Mouse (Mus musculus) bone marrow macrophage, adult 2 months (primary cell): ENCODE data around the gene Gja5. TPM values are rescaled to one million over a fixed set of nuclear protein-coding genes. Genes with fewer than 3 reads are reported as not detected.
A peak's percentile ranks its signal among the peaks of the same experiment; 100 is the strongest.

Experiments
- H3K27ac ChIP-seq: 2 replicates; pipeline ENCODE4 v1.5.1; 2012; ENCODE audit warnings: low read depth, low read length; ENCODE audit not compliant: insufficient read depth
- H3K4me1 ChIP-seq: 2 replicates; pipeline ENCODE4 v1.6.1; 2012; ENCODE audit warnings: low read length; ENCODE audit not compliant: control insufficient read depth, insufficient read depth
- H3K4me3 ChIP-seq: 2 replicates; pipeline ENCODE4 v1.5.1; 2012; ENCODE audit warnings: mild to moderate bottlenecking, low read length, moderate library complexity; ENCODE audit not compliant: insufficient read depth
- CTCF ChIP-seq: IDR thresholded peaks from 2 replicates; pipeline ENCODE4 v1.5.1; 2012; ENCODE audit warnings: low read depth, mild to moderate bottlenecking, low read length, moderate library complexity
- POLR2A ChIP-seq: IDR thresholded peaks from 2 replicates; pipeline ENCODE4 v1.6.1; 2012; ENCODE audit warnings: mild to moderate bottlenecking, low read depth, low read length, borderline replicate concordance
- polyA plus RNA-seq: library from polyadenylated mRNA; stranded (reverse); fragments of >200 nt; gene quantifications from 2 replicates; pipeline ENCODE4 v1.2.4, GENCODE M21; 2012; ENCODE audit not compliant: missing spikeins, insufficient read depth, insufficient read length

Gene Gja5
- polyA plus RNA-seq, 1 experiment, result not detected

DNA sequence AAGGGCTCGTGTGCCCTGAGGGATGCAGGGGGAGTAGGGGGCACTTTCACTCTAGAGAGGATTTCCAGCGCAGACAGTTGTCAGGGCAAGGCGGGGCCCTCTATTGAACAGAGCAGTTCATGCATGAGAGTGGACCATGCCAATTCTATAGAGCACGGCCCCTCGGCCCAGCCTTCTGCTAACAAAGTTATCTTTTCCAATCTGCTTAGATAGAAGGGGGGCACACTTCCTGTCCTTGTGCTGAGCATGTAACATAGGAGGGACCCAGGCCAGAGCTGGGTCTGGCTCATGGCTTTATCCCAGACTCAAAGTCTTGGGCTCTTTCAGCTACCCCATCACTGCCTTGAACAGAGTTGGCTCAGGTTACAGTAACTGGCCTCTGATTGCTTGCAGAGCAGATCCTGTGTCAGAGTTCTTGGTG is 26.8 kb downstream of the Gja5 start:
- Histone ChIP-seq H3K27ac (no peak overlapping the region), H3K4me3 (no peak overlapping the region), H3K4me1 (no peaks in the 10 kb centered on the region)
- no peak for TF ChIP-seq POLR2A
- no peak for TF ChIP-seq CTCF

DNA sequence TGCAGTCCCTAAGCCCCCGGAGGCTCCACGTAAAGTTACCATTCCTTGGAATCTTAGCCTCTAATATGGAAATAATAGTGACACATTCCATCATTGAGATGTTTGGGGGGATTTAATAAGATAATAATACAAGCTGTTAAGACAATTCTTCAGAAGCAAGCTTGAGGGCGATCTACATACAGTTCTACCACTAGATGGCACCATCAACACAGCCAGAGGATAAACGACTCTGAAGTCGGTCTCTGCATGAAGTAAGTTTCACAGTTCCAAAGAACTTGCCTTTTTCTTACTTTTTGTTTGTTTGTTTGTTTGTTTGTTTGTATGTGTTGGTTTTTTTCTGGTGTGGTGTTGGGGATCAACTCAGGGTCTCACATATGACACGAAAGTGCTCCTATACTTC is 31.7 kb downstream of the Gja5 start:
- Histone ChIP-seq H3K4me3 (no peak overlapping the region), H3K4me1 (no peaks in the 10 kb centered on the region), H3K27ac (no peak overlapping the region)
- no peak for TF ChIP-seq CTCF
- no peak for TF ChIP-seq POLR2A

DNA sequence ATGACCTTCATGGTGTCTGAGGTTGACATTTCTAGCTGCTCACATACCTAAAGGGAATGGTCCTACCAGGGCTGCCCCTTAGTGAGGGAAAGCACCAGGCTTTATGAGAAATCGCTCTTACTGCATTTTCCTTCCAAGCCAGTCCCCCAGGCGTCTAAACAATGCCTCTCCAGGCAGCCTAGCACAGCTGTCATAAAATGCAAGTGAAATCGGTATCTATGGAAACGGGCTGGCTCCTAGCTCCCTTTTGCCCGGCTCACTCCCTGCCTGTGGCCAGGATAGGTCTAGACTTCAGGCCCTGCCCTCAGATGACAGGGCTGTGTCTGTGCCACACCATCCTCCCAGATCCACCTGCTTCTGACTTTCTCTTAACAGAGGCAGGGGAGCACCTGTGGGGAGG is 33.1 kb downstream of the Gja5 start:
- Histone ChIP-seq H3K27ac (no peak overlapping the region), H3K4me1 (no peaks in the 10 kb centered on the region), H3K4me3 (no peak overlapping the region)
- TF ChIP-seq POLR2A (no peak), CTCF (no peak)

DNA sequence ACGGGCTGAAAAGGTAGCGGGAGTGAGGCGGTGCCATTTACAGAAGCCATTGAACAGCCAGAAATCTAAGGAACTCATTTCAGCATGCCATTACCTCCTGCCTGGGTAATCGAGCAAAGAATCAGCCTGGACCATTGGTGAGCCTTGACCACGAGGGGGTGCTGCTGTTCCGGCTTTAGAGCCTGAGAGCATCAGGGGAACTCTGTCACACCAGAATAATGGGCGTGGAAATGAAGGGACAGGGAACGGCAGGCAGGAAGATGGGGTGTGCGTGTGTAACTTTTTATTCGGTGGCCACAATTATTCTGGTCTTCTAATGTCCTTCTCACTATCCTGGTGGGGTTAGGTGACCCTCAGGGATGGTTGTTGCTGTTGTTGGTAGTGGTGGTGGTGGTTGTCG is 34.2 kb downstream of the Gja5 start:
- Histone ChIP-seq H3K27ac (no peak overlapping the region), H3K4me1 (no peaks in the 10 kb centered on the region), H3K4me3 (no peak overlapping the region)
- peak; percentile 60 for TF ChIP-seq CTCF
- TF ChIP-seq POLR2A, result no peak

DNA sequence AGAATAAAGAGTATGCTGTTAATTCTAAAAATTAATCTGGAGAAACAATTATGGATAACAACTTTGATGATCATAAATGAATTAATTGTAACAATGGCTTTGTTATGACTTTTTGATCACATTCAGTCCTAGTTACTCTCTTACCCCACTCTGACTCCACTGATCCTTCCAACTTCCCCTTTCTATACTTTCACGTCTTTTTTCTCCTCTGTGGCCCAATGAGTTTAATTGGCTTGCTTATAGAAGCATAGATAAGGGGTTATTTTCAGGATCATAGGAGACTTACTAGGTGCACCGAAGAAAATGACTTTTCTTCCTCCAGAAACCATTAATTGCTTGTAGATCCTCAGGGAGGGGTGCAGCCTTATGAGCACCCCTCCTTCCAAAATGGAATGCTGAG is 38.2 kb downstream of the Gja5 start:
- TF ChIP-seq POLR2A, result no peak
- no peak for TF ChIP-seq CTCF
- no peaks in the 10 kb centered on the region for H3K4me1 ChIP-seq
- no peak overlapping the region for H3K4me3 ChIP-seq
- no peak overlapping the region for H3K27ac ChIP-seq

DNA sequence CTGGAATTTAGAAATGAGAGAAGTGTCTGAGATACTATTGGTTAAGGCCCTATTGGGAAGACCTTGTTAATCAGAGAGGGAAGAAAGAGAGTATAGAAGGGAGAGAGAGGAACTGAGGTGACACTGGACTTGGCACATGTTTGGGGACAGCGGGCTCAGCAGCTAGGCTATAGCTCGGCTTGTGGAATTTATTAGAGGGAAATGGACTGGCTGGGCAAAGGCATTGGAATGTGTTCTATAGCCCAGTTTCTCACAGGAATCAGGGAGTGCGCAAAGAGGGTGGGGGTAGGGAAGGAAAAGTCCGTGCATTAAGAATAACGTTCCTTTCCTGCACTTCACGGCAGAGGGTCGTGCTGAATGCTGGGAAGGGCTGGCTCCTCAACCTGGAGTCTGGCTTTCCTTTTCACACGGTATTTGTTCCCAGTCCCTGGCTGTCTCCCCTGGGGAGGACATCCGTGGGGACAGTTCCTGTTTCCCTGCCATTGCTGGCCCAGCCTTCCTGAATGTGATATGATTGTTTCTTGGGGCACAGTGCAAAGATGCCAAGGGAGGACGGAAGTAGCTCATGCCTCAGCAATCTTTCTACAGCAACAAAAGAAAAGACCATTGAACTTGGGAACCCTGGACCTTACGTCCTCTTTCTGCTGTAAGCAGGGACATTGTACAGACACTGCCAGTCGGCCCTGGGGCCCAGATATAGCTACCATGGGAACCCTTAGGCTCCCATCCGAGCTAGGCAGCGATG is 49.2 kb downstream of the Gja5 start:
- no peak overlapping the region for H3K4me3 ChIP-seq
- H3K4me1 ChIP-seq, result no peaks in the 10 kb centered on the region
- no peak for TF ChIP-seq CTCF
- TF ChIP-seq POLR2A, result no peak
- H3K27ac ChIP-seq, result no peak overlapping the region

DNA sequence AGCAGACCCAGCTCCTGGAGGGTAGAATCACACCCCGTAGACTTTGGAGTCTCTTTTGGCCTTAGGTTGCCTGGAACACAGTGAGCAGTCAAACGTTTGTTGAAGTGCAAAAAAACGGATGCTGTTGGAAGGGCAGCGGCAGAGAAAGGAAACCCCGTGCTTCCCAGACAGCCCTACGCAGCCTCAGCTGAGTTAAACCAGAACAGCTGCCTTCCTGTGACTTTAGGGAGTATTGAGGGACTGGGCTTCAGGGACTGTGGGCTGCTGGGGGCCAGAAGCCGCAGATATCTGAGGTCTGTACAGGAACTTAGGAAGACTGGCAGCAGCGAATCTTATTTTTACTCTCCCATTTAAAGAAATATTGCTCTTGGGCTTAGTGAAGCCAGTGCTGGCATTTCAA is 56.1 kb downstream of the Gja5 start:
- H3K27ac ChIP-seq, result no peak overlapping the region
- TF ChIP-seq CTCF (no peak), POLR2A (no peak)
- H3K4me3 ChIP-seq, result no peak overlapping the region
- no peaks in the 10 kb centered on the region for H3K4me1 ChIP-seq

DNA sequence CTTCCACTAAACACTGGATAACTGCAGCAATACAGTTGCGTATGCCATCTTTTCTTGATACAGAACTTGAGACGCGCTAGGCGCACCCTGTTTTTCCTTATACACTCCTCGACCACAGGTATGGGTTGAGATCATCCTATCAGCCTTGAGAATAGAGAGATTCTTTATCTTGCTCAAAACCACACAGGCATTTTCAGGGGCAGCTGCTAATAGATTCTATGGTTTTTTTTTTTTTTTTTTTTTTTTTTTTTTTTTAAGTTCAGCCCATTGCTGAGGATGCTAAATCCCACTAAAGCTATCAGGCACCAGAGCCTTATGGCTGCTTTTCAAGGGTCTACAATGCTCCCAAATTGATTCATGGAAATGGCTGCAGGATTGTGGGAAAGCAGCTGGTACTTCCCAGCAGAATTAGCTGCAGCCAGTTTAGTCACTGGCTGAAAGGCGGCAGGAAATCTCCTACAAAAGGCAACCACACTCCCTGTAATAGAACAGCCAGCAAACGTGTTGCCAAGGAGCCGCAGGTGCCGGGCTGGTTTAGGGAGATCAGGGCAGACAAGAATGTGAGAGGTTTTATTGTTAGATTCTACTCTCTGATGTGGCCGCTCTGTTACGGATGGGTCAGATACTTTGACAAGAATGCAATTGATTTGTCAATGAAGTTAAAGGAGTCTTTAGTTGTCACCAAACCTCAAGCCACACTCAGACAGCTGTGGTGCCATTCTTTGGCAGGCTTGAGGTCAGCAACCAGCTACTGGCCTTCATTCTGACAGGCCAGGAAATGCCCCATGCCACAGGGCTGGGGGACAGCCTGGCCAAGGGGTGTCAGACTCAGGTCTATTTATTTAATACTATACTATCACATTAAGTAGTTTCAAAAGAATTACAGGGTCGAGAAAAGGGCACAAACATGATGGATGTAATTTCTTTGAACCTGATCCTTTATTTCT is 58.9 kb downstream of the Gja5 start:
- TF ChIP-seq POLR2A (no peak), CTCF (no peak)
- H3K27ac ChIP-seq, result no peak overlapping the region
- H3K4me3 ChIP-seq, result no peak overlapping the region
- no peaks in the 10 kb centered on the region for H3K4me1 ChIP-seq

DNA sequence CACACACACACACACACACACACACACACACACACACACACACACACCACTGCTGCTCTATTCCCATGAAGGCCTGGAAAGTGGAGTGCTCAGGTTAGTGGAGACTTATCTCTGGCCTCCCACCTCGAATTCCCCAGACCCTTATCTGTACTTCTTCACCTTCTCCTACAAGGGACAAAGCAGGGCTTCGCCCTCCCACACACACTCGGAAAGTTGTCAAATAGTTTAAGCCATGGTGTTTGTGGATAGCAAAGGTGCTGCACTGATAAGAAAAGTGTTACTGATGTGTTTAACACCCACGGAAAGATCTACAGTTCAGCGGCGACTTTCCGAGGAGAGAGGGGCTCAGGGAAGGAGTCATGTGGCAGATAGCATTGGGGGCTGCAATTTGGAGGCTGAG is 66.5 kb downstream of the Gja5 start:
- Histone ChIP-seq H3K4me3 (no peak overlapping the region), H3K27ac (no peak overlapping the region), H3K4me1 (no peaks in the 10 kb centered on the region)
- TF ChIP-seq CTCF (no peak), POLR2A (no peak)

DNA sequence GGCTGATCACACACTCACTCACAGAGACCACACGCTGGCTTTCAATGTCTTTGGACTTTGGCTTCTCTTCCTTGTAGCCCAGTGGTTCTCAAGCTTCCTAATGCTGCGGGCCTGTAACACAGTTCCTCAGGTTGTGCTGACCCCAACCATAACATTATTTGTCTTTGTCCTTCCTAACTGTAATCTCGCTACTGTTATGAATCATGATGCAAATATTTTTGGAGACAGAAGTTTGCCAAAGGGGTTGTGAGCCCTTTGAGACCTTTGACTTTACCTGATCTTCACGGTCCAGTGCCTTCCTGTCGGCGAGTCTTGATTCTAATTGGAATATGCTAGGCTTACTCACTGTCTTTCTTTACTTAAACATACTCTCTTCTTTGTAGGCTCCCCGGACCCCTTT is 70.0 kb downstream of the Gja5 start:
- TF ChIP-seq POLR2A (no peak), CTCF (no peak)
- H3K4me3 ChIP-seq, result no peak overlapping the region
- H3K27ac ChIP-seq, result no peak overlapping the region
- H3K4me1 ChIP-seq, result no peaks in the 10 kb centered on the region
